Mouse (Mus musculus) embryonic facial prominence, embryonic 15.5 days (tissue): Measurements from ENCODE around the gene Robo2. TPM values are rescaled to one million over a fixed set of nuclear protein-coding genes. Genes with fewer than 3 reads are reported as not detected.

Source experiments
- ATAC-seq: fragments of 200-750 bp; cut with Nextera tagmentation; 2 replicates; pipeline ENCODE4 v1.8.0; 2017; ENCODE audit warnings: low read depth, moderate TSS enrichment; ENCODE audit not compliant: insufficient number of reproducible peaks, low FRiP score, low TSS enrichment
- H3K27ac ChIP-seq: fragments of 300-500 bp; sonication (generic); replicated peaks from 2 replicates; pipeline ENCODE4 v1.5.1; 2015; ENCODE audit warnings: mild to moderate bottlenecking, inconsistent platforms
- H3K27me3 ChIP-seq: fragments of 300-500 bp; sonication (generic); 2 replicates; pipeline ENCODE4 v1.6.1; 2015; ENCODE audit warnings: inconsistent platforms
- H3K36me3 ChIP-seq: fragments of 300-500 bp; sonication (generic); 2 replicates; pipeline ENCODE4 v1.6.1; 2015; ENCODE audit warnings: mild to moderate bottlenecking, inconsistent platforms
- H3K4me1 ChIP-seq: fragments of 300-500 bp; sonication (generic); 2 replicates; pipeline ENCODE4 v1.6.1; 2015; ENCODE audit warnings: inconsistent platforms
- H3K4me2 ChIP-seq: fragments of 300-500 bp; sonication (generic); replicated peaks from 2 replicates; pipeline ENCODE4 v1.6.1; 2015; ENCODE audit warnings: mild to moderate bottlenecking, inconsistent platforms
- H3K4me3 ChIP-seq: fragments of 300-500 bp; sonication (generic); replicated peaks from 2 replicates; pipeline ENCODE4 v1.5.1; 2015; ENCODE audit warnings: mild to moderate bottlenecking, inconsistent platforms
- H3K9ac ChIP-seq: fragments of 300-500 bp; sonication (generic); 2 replicates; pipeline ENCODE4 v1.6.1; 2015; ENCODE audit warnings: inconsistent platforms
- H3K9me3 ChIP-seq: fragments of 300-500 bp; sonication (generic); replicated peaks from 2 replicates; pipeline ENCODE4 v1.6.1; 2016; ENCODE audit warnings: inconsistent platforms
- WGBS: fragments of 180-500 bp; shearing (Covaris S2); methylation state at CpG from one replicate; pipeline ENCODE4 v1.1.7; 2015; 5-methylcytosine and 5-hydroxymethylcytosine counted together
- polyA plus RNA-seq: library from polyadenylated mRNA; unstranded; fragments of >200 nt; fragmentation: Nextera tagmentation; extraction: Ambion mirVana; gene quantifications from 2 replicates; pipeline ENCODE4 v1.2.1, GENCODE M21; 2015

Gene Robo2
- polyA plus RNA-seq, result 85.0 and 88.6 TPM in 2 replicates

GRCm38 (mm10) chr16:74411481-74412251, at the start of gene Robo2:
Gene Robo2 (minus strand): TSS chr16:74411825.
- H3K9me3 ChIP-seq, result no peaks in the 10 kb centered on the region
- H3K36me3 ChIP-seq, result no peaks in the 10 kb centered on the region
- peak within 1 kb of the TSS; percentile 92 for H3K27ac ChIP-seq
- peak within 1 kb of the TSS; percentile 53 for H3K9ac ChIP-seq
- peak within 1 kb of the TSS; percentile 75 for H3K4me3 ChIP-seq
- 1% methylated on average over 40 of the region's 43 CpGs for WGBS
- H3K4me2 ChIP-seq, result peak within 1 kb of the TSS; percentile 65
- H3K27me3 ChIP-seq, result no peaks in the 10 kb centered on the region
- peak; percentile 90 for ATAC-seq
- no peaks in the 10 kb centered on the region for H3K4me1 ChIP-seq

- no peak for ATAC-seq
- Histone ChIP-seq H3K27ac (no peak overlapping the region), H3K36me3 (no peaks in the 10 kb centered on the region), H3K27me3 (no peaks in the 10 kb centered on the region), H3K4me2 (no peak overlapping the region), H3K4me3 (no peak overlapping the region), H3K9ac (no peak overlapping the region), H3K4me1 (no peaks in the 10 kb centered on the region), H3K9me3 (no peaks in the 10 kb centered on the region)
- WGBS, result 82% methylated on average over 3 of the region's 3 CpGs
Measured at GRCm38 (mm10) chr16:74458138-74458537, 46.5 kb upstream of the Robo2 start.

GRCm38 (mm10) chr16:74457736-74458135, 46.1 kb upstream of the Robo2 start:
- no peak overlapping the region for H3K27ac ChIP-seq
- no peaks in the 10 kb centered on the region for H3K9me3 ChIP-seq
- ATAC-seq, result no peak
- WGBS, result 83% methylated on average over 8 of the region's 8 CpGs
- no peaks in the 10 kb centered on the region for H3K36me3 ChIP-seq
- H3K4me3 ChIP-seq, result no peak overlapping the region
- no peaks in the 10 kb centered on the region for H3K27me3 ChIP-seq
- no peak overlapping the region for H3K9ac ChIP-seq
- H3K4me1 ChIP-seq, result no peaks in the 10 kb centered on the region
- H3K4me2 ChIP-seq, result no peak overlapping the region

- Histone ChIP-seq H3K4me1 (no peaks in the 10 kb centered on the region), H3K9ac (no peak overlapping the region), H3K4me3 (no peak overlapping the region), H3K27ac (no peak overlapping the region), H3K36me3 (no peaks in the 10 kb centered on the region), H3K27me3 (no peaks in the 10 kb centered on the region), H3K9me3 (no peaks in the 10 kb centered on the region), H3K4me2 (no peak overlapping the region)
- ATAC-seq, result no peak
- WGBS, result 79% methylated on average over 5 of the region's 5 CpGs
Measured at GRCm38 (mm10) chr16:74456808-74457470, 45.3 kb upstream of the Robo2 start.

- no peaks in the 10 kb centered on the region for H3K27me3 ChIP-seq
- no peak overlapping the region for H3K4me3 ChIP-seq
- H3K27ac ChIP-seq, result no peak overlapping the region
- H3K9me3 ChIP-seq, result no peaks in the 10 kb centered on the region
- no peak overlapping the region for H3K9ac ChIP-seq
- ATAC-seq, result no peak
- H3K4me2 ChIP-seq, result no peak overlapping the region
- no peaks in the 10 kb centered on the region for H3K36me3 ChIP-seq
- H3K4me1 ChIP-seq, result no peaks in the 10 kb centered on the region
- WGBS, result 35% methylated on average over 2 of the region's 2 CpGs
Measured at GRCm38 (mm10) chr16:74455179-74455578, 43.6 kb upstream of the Robo2 start.

- no peak overlapping the region for H3K27ac ChIP-seq
- no peak overlapping the region for H3K4me3 ChIP-seq
- no peaks in the 10 kb centered on the region for H3K36me3 ChIP-seq
- H3K4me2 ChIP-seq, result no peak overlapping the region
- 87% methylated on average over 4 of the region's 4 CpGs for WGBS
- ATAC-seq, result no peak
- no peaks in the 10 kb centered on the region for H3K4me1 ChIP-seq
- no peak overlapping the region for H3K9ac ChIP-seq
- no peaks in the 10 kb centered on the region for H3K27me3 ChIP-seq
- no peaks in the 10 kb centered on the region for H3K9me3 ChIP-seq
Measured at GRCm38 (mm10) chr16:74448025-74448424, 36.4 kb upstream of the Robo2 start.

GRCm38 (mm10) chr16:74427071-74427470, 15.4 kb upstream of the Robo2 start:
- 71% methylated on average over 2 of the region's 2 CpGs for WGBS
- no peaks in the 10 kb centered on the region for H3K9me3 ChIP-seq
- H3K27ac ChIP-seq, result no peak overlapping the region
- H3K36me3 ChIP-seq, result no peaks in the 10 kb centered on the region
- H3K4me1 ChIP-seq, result no peaks in the 10 kb centered on the region
- ATAC-seq, result no peak
- H3K4me2 ChIP-seq, result no peak overlapping the region
- no peak overlapping the region for H3K9ac ChIP-seq
- no peak overlapping the region for H3K4me3 ChIP-seq
- no peaks in the 10 kb centered on the region for H3K27me3 ChIP-seq

- H3K9me3 ChIP-seq, result no peaks in the 10 kb centered on the region
- no peak for ATAC-seq
- no peak overlapping the region for H3K4me3 ChIP-seq
- H3K27me3 ChIP-seq, result no peaks in the 10 kb centered on the region
- no peak overlapping the region for H3K27ac ChIP-seq
- no peaks in the 10 kb centered on the region for H3K36me3 ChIP-seq
- no peak overlapping the region for H3K4me2 ChIP-seq
- no peak overlapping the region for H3K9ac ChIP-seq
- 61% methylated on average over 2 of the region's 2 CpGs for WGBS
- no peaks in the 10 kb centered on the region for H3K4me1 ChIP-seq
Measured at GRCm38 (mm10) chr16:74420324-74420723, 8.7 kb upstream of the Robo2 start.

GRCm38 (mm10) chr16:74412471-74413291, 1.1 kb upstream of the Robo2 start:
- H3K9me3 ChIP-seq, result no peaks in the 10 kb centered on the region
- WGBS, result under 1% methylated on average over 20 of the region's 20 CpGs
- H3K4me2 ChIP-seq, result peak overlapping the region; percentile 65
- peak overlapping the region; percentile 75 for H3K4me3 ChIP-seq
- H3K27ac ChIP-seq, result peak overlapping the region; percentile 92
- H3K4me1 ChIP-seq, result no peaks in the 10 kb centered on the region
- no peak for ATAC-seq
- no peaks in the 10 kb centered on the region for H3K27me3 ChIP-seq
- no peak overlapping the region for H3K9ac ChIP-seq
- no peaks in the 10 kb centered on the region for H3K36me3 ChIP-seq

GRCm38 (mm10) chr16:74411021-74411420, 604 bp downstream of the Robo2 start:
- no peak for ATAC-seq
- peak overlapping the region; percentile 65 for H3K4me2 ChIP-seq

GRCm38 (mm10) chr16:74410125-74410524, 1.5 kb downstream of the Robo2 start:
- H3K27ac ChIP-seq, result 0 out of 2 replicates have a peak overlapping the region, but pooled peaks have one; percentile 92
- no peaks in the 10 kb centered on the region for H3K9me3 ChIP-seq
- no peaks in the 10 kb centered on the region for H3K36me3 ChIP-seq
- WGBS, result 12% methylated on average over 6 of the region's 6 CpGs
- H3K4me3 ChIP-seq, result peak overlapping the region; percentile 75
- no peaks in the 10 kb centered on the region for H3K27me3 ChIP-seq
- H3K4me1 ChIP-seq, result no peaks in the 10 kb centered on the region
- H3K9ac ChIP-seq, result peak overlapping the region; percentile 53
- peak overlapping the region; percentile 65 for H3K4me2 ChIP-seq
- ATAC-seq, result no peak

More at GRCm38 (mm10) chr16:74411021-74411420, 604 bp downstream of the Robo2 start:
- no peaks in the 10 kb centered on the region for H3K9me3 ChIP-seq
- peak overlapping the region; percentile 75 for H3K4me3 ChIP-seq
- no peaks in the 10 kb centered on the region for H3K4me1 ChIP-seq
- no peaks in the 10 kb centered on the region for H3K36me3 ChIP-seq
- H3K27ac ChIP-seq, result peak overlapping the region; percentile 92
- WGBS, result 0% methylated on average over 16 of the region's 16 CpGs
- H3K27me3 ChIP-seq, result no peaks in the 10 kb centered on the region
- peak overlapping the region; percentile 53 for H3K9ac ChIP-seq
